Mouse (Mus musculus): ENCODE measurements around the gene Pacs1. TPM values are rescaled to one million over a fixed set of nuclear protein-coding genes. Genes with fewer than 3 reads are reported as not detected.
"Not testable (repeated sequence)": the region's sequence is repeated elsewhere in the genome, so short reads cannot be mapped to it uniquely, and the experiment has no call there.

Gene Pacs1
- polyA plus RNA-seq, 1 experiment from 2014 or later = 14.8 TPM

DNA sequence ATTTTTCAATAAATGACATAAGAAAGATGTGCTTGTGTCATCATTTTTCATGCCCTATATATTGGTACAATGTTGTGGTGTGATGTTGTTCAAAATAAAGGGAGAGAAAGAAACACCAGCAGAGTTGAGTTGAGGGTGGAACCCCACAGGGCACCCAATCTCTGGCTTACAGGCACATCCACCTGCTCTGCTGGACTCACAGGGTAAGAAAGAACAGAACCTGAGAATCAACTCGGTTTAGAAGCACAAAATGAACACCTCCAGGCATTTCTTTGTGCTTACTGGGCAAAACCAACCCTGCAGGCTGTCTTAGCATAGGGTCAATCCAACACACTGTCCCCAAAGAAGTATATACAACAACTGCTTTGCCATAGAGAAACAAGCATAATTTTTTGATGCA is 1.5 kb downstream of the Pacs1 start:
- H3K36me3 ChIP-seq (ENCODE audit: insufficient read depth, low read length) = 0 out of 2 replicates have a peak, but pooled peaks cover 12% of the 10 kb centered on the region
- no peak overlapping the region for H3K27ac ChIP-seq
- no peak for DNase-seq (ENCODE audit: low spot score)
- no peaks in the 10 kb centered on the region for H3K27me3 ChIP-seq (ENCODE audit: insufficient read depth, low read length)
- 0 out of 2 replicates have a peak, but pooled peaks cover 8% of the 10 kb centered on the region for H3K4me1 ChIP-seq (replicated peaks; ENCODE audit: insufficient read depth, low read length)
- H3K4me2 ChIP-seq (ENCODE audit: low read length) = peak overlapping the region; percentile 93
- no peak for ATAC-seq (replicated peaks; ENCODE audit: low FRiP score, low read depth)
- TF ChIP-seq CTCF (IDR thresholded peaks at IDR 0.05; ENCODE audit: low read depth) = no peak
- H3K9ac ChIP-seq (ENCODE audit: low read depth, low read length) = no peak overlapping the region
- 48% methylated on average over 1 of the region's 1 CpGs for WGBS
- no peaks in the 10 kb centered on the region for H3K9me3 ChIP-seq (replicated peaks; ENCODE audit: low read length)
- H3K4me3 ChIP-seq (replicated peaks; ENCODE audit: low read depth, low read length) = no peak overlapping the region

DNA sequence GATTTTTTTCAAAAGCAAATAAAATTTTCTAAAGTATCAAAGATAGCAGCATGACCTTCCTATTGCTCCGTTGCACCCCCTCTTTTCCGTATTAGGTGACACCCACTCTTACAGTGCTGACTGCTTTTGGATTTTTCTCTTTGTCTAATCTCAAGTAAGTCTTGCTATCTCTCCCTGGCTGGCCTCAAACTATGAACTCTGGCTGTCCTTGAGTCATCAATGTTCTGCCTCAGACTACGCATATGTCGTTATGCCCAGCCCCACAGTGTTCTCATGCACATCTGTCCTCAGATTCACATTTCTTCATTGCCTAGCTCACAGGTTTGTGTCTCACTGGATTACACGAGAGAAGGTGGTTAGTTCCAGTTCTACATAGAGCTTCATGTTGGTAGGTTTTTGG is 3.5 kb downstream of the Pacs1 start:
- no peak for ATAC-seq (replicated peaks; ENCODE audit: low FRiP score, low read depth)
- no peak for TF ChIP-seq CTCF (IDR thresholded peaks at IDR 0.05; ENCODE audit: low read depth)
- H3K4me1 ChIP-seq (replicated peaks; ENCODE audit: insufficient read depth, low read length) = 0 out of 2 replicates have a peak, but pooled peaks cover 8% of the 10 kb centered on the region
- no peaks in the 10 kb centered on the region for H3K27me3 ChIP-seq (ENCODE audit: insufficient read depth, low read length)
- 0 out of 2 replicates have a peak, but pooled peaks cover 2% of the 10 kb centered on the region for H3K36me3 ChIP-seq (ENCODE audit: insufficient read depth, low read length)
- H3K27ac ChIP-seq = no peak overlapping the region
- H3K4me2 ChIP-seq (ENCODE audit: low read length) = no peak overlapping the region
- no peak for DNase-seq (ENCODE audit: low spot score)
- 88% methylated on average over 5 of the region's 5 CpGs for WGBS
- H3K4me3 ChIP-seq (replicated peaks; ENCODE audit: low read depth, low read length) = no peak overlapping the region
- H3K9ac ChIP-seq (ENCODE audit: low read depth, low read length) = no peak overlapping the region
- no peaks in the 10 kb centered on the region for H3K9me3 ChIP-seq (replicated peaks; ENCODE audit: low read length)

DNA sequence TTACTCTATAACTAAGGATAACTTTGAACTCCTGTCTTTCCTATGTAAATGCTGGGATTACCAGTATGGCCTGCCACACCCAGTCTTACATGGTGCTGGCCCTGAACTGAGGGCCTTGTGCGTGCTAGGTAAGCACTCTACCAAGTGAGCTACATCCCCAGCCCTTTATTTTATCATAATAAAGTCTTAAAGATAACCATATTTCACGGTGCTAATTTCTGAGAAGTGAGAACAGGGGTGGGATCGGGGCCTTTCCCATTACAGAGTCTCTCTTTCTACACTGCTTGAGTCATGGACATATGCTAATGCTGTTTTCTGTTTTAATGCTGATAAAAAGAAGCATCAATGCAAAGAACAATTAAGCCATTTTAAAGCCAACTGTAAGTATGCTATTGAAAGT is 4.0 kb downstream of the Pacs1 start:
- H3K27ac ChIP-seq = no peak overlapping the region
- 92% methylated on average over 3 of the region's 3 CpGs for WGBS
- no peak for ATAC-seq (replicated peaks; ENCODE audit: low FRiP score, low read depth)
- H3K4me3 ChIP-seq (replicated peaks; ENCODE audit: low read depth, low read length) = no peak overlapping the region
- no peaks in the 10 kb centered on the region for H3K27me3 ChIP-seq (ENCODE audit: insufficient read depth, low read length)
- H3K4me2 ChIP-seq (ENCODE audit: low read length) = no peak overlapping the region
- H3K9ac ChIP-seq (ENCODE audit: low read depth, low read length) = no peak overlapping the region
- H3K9me3 ChIP-seq (replicated peaks; ENCODE audit: low read length) = no peaks in the 10 kb centered on the region
- 0 out of 2 replicates have a peak, but pooled peaks cover 5% of the 10 kb centered on the region for H3K4me1 ChIP-seq (replicated peaks; ENCODE audit: insufficient read depth, low read length)
- no peak for TF ChIP-seq CTCF (IDR thresholded peaks at IDR 0.05; ENCODE audit: low read depth)
- DNase-seq (ENCODE audit: low spot score) = no peak
- H3K36me3 ChIP-seq (ENCODE audit: insufficient read depth, low read length) = no peaks in the 10 kb centered on the region

DNA sequence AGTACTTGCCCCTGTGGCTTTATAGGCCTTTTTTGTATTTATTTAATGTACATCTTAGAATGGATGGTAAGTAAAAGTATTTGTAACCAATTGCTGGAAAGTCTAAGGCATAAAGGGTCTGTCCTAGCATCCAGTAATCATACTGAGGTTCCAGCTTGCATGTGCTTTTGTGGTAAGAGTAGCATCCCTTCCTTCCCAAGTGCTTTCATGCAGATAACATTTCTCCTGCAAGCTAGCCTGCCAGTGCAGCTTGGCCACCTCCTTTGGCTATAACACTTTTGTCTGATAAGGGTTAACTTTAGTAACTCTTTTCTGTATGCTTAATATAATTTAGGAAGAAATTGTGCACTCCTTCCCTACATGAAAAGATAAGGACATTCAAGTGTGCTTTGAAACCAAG is 4.9 kb downstream of the Pacs1 start:
- H3K4me3 ChIP-seq (replicated peaks; ENCODE audit: low read depth, low read length) = no peak overlapping the region
- H3K4me2 ChIP-seq (ENCODE audit: low read length) = no peak overlapping the region
- no peaks in the 10 kb centered on the region for H3K36me3 ChIP-seq (ENCODE audit: insufficient read depth, low read length)
- no peak overlapping the region for H3K27ac ChIP-seq
- no peak overlapping the region for H3K9ac ChIP-seq (ENCODE audit: low read depth, low read length)
- no peak for DNase-seq (ENCODE audit: low spot score)
- 0 out of 2 replicates have a peak, but pooled peaks cover 3% of the 10 kb centered on the region for H3K4me1 ChIP-seq (replicated peaks; ENCODE audit: insufficient read depth, low read length)
- H3K27me3 ChIP-seq (ENCODE audit: insufficient read depth, low read length) = no peaks in the 10 kb centered on the region
- no peak for TF ChIP-seq CTCF (IDR thresholded peaks at IDR 0.05; ENCODE audit: low read depth)
- H3K9me3 ChIP-seq (replicated peaks; ENCODE audit: low read length) = no peaks in the 10 kb centered on the region
- no peak for ATAC-seq (replicated peaks; ENCODE audit: low FRiP score, low read depth)

DNA sequence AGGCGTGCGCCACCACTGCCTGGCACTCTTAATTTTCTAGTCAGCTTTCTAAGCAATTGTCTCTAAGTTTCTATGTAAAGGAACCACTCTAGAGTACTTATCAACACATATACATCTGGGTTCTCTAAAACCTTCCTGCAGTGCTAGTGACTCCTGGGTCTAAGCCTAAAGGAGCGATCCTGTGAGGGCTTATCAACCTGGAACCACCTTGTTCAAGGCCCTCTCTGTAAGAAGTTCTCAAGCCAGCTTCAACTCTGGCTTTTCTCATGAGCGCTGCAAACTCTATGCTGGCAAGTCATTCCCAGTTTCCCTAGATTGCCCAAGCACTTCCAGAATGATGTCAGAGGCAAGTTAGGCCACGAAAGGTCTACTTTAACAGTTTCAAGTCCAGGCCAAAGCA is 5.9 kb downstream of the Pacs1 start:
- DNase-seq (ENCODE audit: low spot score) = no peak
- no peak for TF ChIP-seq CTCF (IDR thresholded peaks at IDR 0.05; ENCODE audit: low read depth)
- Histone ChIP-seq H3K27ac (no peak overlapping the region), H3K36me3 (ENCODE audit: insufficient read depth, low read length) (no peaks in the 10 kb centered on the region), H3K27me3 (ENCODE audit: insufficient read depth, low read length) (no peaks in the 10 kb centered on the region), H3K9me3 (replicated peaks; ENCODE audit: low read length) (no peaks in the 10 kb centered on the region), H3K4me2 (ENCODE audit: low read length) (no peak overlapping the region), H3K9ac (ENCODE audit: low read depth, low read length) (no peak overlapping the region), H3K4me3 (replicated peaks; ENCODE audit: low read depth, low read length) (no peak overlapping the region), H3K4me1 (replicated peaks; ENCODE audit: insufficient read depth, low read length) (0 out of 2 replicates have a peak, but pooled peaks cover 3% of the 10 kb centered on the region)
- no peak for ATAC-seq (replicated peaks; ENCODE audit: low FRiP score, low read depth)
- WGBS = 95% methylated on average over 5 of the region's 5 CpGs

DNA sequence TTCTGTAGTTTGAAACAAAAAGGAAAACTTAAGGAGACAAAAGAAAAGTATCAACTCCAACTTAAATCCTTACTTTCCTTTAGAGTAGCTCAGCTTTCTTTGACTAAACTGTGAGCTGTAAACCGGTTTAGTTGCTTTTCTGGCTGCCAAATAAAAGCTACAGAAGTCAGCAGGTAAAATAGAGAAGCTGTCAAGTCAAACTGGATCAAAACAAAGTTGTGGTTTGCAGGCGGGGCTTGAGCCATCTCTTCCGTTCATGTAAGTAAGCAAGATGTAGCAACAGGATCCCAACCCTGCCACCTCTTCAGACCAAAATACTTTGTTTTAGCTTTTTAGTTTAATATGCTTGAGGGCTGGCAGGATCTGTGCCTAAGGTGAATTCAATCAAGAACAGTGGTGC is 15.8 kb downstream of the Pacs1 start:
- no peaks in the 10 kb centered on the region for H3K27me3 ChIP-seq (ENCODE audit: insufficient read depth, low read length)
- no peak overlapping the region for H3K27ac ChIP-seq
- no peak overlapping the region for H3K9ac ChIP-seq (ENCODE audit: low read depth, low read length)
- H3K4me1 ChIP-seq (replicated peaks; ENCODE audit: insufficient read depth, low read length) = no peaks in the 10 kb centered on the region
- no peaks in the 10 kb centered on the region for H3K9me3 ChIP-seq (replicated peaks; ENCODE audit: low read length)
- DNase-seq (ENCODE audit: low spot score) (no peak), ATAC-seq (replicated peaks; ENCODE audit: low FRiP score, low read depth) (no peak)
- 41% methylated on average over 3 of the region's 3 CpGs for WGBS
- TF ChIP-seq CTCF (IDR thresholded peaks at IDR 0.05; ENCODE audit: low read depth) = no peak
- H3K4me2 ChIP-seq (ENCODE audit: low read length) = no peak overlapping the region
- H3K36me3 ChIP-seq (ENCODE audit: insufficient read depth, low read length) = no peaks in the 10 kb centered on the region
- H3K4me3 ChIP-seq (replicated peaks; ENCODE audit: low read depth, low read length) = no peak overlapping the region

DNA sequence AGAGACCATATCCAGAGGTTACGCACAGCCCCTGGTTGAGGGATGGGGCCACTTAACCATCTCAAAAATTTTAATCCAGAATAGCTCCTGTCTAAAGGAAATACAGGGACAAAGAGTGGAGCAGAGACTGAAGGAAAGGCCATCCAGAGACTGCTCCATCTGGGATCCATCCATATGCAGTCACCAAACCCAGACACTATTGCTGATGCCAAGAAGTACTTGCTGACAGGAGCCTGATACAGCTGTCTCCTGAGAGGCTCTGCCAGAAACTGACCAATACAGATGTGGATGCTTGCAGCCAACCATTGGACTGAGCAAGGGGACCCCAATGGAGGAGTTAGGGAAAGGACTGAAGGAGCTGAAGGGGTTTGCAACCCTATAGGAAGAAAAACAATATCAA is 35.9 kb downstream of the Pacs1 start:
- ATAC-seq (replicated peaks; ENCODE audit: low FRiP score, low read depth); DNase-seq (ENCODE audit: low spot score); H3K9ac ChIP-seq (ENCODE audit: low read depth, low read length); H3K4me3 ChIP-seq (replicated peaks; ENCODE audit: low read depth, low read length); H3K36me3 ChIP-seq (ENCODE audit: insufficient read depth, low read length); H3K4me1 ChIP-seq (replicated peaks; ENCODE audit: insufficient read depth, low read length); H3K4me2 ChIP-seq (ENCODE audit: low read length); H3K27ac ChIP-seq; H3K9me3 ChIP-seq (replicated peaks; ENCODE audit: low read length); H3K27me3 ChIP-seq (ENCODE audit: insufficient read depth, low read length): not testable (repeated sequence)
- WGBS = 95% methylated on average over 1 of the region's 1 CpGs

Measured in kidney, postnatal 0 days (tissue).